12 mouse cellular contexts compared by ENCODE assay signal in genomic region chr1:61402339-61402738, GRCm38 (mm10).
DNase-seq lines count a peak whose midpoint lies in the region; ATAC-seq and TF ChIP-seq lines count a peak whose summit lies in the region.
"Had no signal": no experiment of that assay in that cellular context is flagged by ENCODE, and none has a peak within 500 bp of the region (broad histone marks: within the 10 kb centered on the region; RNA-seq: fewer than 3 reads in every experiment).

No protein-coding gene starts in this region.

- peak overlapping the region; percentile 25; a peak in 3 of 4 replicates for H3K4me3 ChIP-seq in heart, embryonic 14.5 days (ENCODE audit: control insufficient read depth in 1 of 2, insufficient read depth in 1 of 2, low read depth in 1 of 2, low read length in 2 of 2)
- H3K4me3 ChIP-seq in embryonic facial prominence, embryonic 14.5 days (ENCODE audit: low read depth, low read length), result no peak overlapping the region
- H3K4me3 ChIP-seq in limb, embryonic 14.5 days (replicated peaks; ENCODE audit: low read length), result peak overlapping the region; percentile 7; the same call in 1 of the 2 replicates
- H3K4me3 ChIP-seq: neural tube, embryonic 15.5 days had no signal

- H3K27ac ChIP-seq in heart, embryonic 14.5 days (replicated peaks in 1 of 2; ENCODE audit: control insufficient read depth in 1 of 2, insufficient read depth in 1 of 2, low read depth in 2 of 2, low read length in 2 of 2), result no peak overlapping the region
- no peak overlapping the region for H3K27ac ChIP-seq in embryonic facial prominence, embryonic 14.5 days (replicated peaks; ENCODE audit: low read depth, low read length)
- H3K27ac ChIP-seq in limb, embryonic 14.5 days (replicated peaks; ENCODE audit: low read depth, low read length), result no peak overlapping the region
- H3K27ac ChIP-seq: neural tube, embryonic 15.5 days had no signal

- no peaks in the 10 kb centered on the region for H3K36me3 ChIP-seq in heart, embryonic 14.5 days (ENCODE audit: control insufficient read depth, insufficient read depth, low read length)
- no peaks in the 10 kb centered on the region for H3K36me3 ChIP-seq in embryonic facial prominence, embryonic 14.5 days (ENCODE audit: control insufficient read depth, insufficient read depth, low read length)
- no peaks in the 10 kb centered on the region for H3K36me3 ChIP-seq in limb, embryonic 14.5 days (ENCODE audit: control insufficient read depth, insufficient read depth, low read length)
- H3K36me3 ChIP-seq: G1E; neural tube, embryonic 15.5 days had no signal

- H3K9ac ChIP-seq in heart, embryonic 14.5 days (ENCODE audit: low read length), result peak overlapping the region; percentile 34; the same call in 1 of the 2 replicates
- H3K9ac ChIP-seq in embryonic facial prominence, embryonic 14.5 days (ENCODE audit: low read depth, low read length), result no peak overlapping the region
- H3K9ac ChIP-seq in limb, embryonic 14.5 days (ENCODE audit: low read depth, low read length, severe bottlenecking), result no peak overlapping the region
- H3K9ac ChIP-seq: neural tube, embryonic 15.5 days had no signal

- TF ChIP-seq POLR2A in limb, embryonic 14.5 days (IDR thresholded peaks at IDR 0.05; ENCODE audit: borderline replicate concordance, extremely low read depth, insufficient read depth, insufficient read length), result no peak

- H3K27me3 ChIP-seq in heart, embryonic 14.5 days (ENCODE audit: control insufficient read depth, insufficient read depth, low read length), result no peaks in the 10 kb centered on the region
- H3K27me3 ChIP-seq in embryonic facial prominence, embryonic 14.5 days (replicated peaks; ENCODE audit: control insufficient read depth, insufficient read depth, low read length), result no peaks in the 10 kb centered on the region
- H3K27me3 ChIP-seq in limb, embryonic 14.5 days (ENCODE audit: control insufficient read depth, insufficient read depth, low read length), result no peaks in the 10 kb centered on the region
- H3K27me3 ChIP-seq: neural tube, embryonic 15.5 days had no signal

- no peak for DNase-seq in heart, postnatal 14 days
- peak; percentile 9 for DNase-seq in CD4-positive helper T cell, adult 2 months (ENCODE audit: low read depth, low spot score)
- no peak for DNase-seq in embryonic facial prominence, embryonic 14.5 days (ENCODE audit: low spot score)
- DNase-seq in limb, embryonic 14.5 days (ENCODE audit: low spot score), result no peak
- DNase-seq in testis, postnatal 10 days (ENCODE audit: low spot score), result no peak
- DNase-seq in urinary bladder, adult 2 months (ENCODE audit: low spot score), result no peak
- DNase-seq in c-Kit-positive CD71-positive TER-119-positive erythroid progenitor cells, embryonic 14.5 days (ENCODE audit: low spot score), result no peak
- DNase-seq: adrenal gland, postnatal 36 days; kidney, adult 8-10 months had no signal

- no peaks in the 10 kb centered on the region; a peak in 1 of 4 replicates for H3K4me1 ChIP-seq in heart, embryonic 14.5 days (ENCODE audit: control insufficient read depth in 2 of 2, insufficient read depth in 2 of 2, low read length in 2 of 2)
- H3K4me1 ChIP-seq in embryonic facial prominence, embryonic 14.5 days (ENCODE audit: control insufficient read depth, insufficient read depth, low read length), result no peaks in the 10 kb centered on the region
- 0 out of 2 replicates have a peak, but pooled peaks cover 4% of the 10 kb centered on the region for H3K4me1 ChIP-seq in limb, embryonic 14.5 days (ENCODE audit: control insufficient read depth, insufficient read depth, low read length)

- ATAC-seq in heart, embryonic 14.5 days (ENCODE audit: insufficient number of reproducible peaks, insufficient read depth, low FRiP score, low read depth), result no peak
- no peak for ATAC-seq in embryonic facial prominence, embryonic 14.5 days (ENCODE audit: low read depth)
- ATAC-seq in limb, embryonic 14.5 days (ENCODE audit: low FRiP score, low read depth), result no peak

- 43% methylated on average over 8 of the region's 8 CpGs for WGBS in heart, embryonic 14.5 days
- 66% methylated on average over 8 of the region's 8 CpGs for WGBS in embryonic facial prominence, embryonic 14.5 days
- WGBS in limb, embryonic 14.5 days, result 42% methylated on average over 8 of the region's 8 CpGs

- intact Hi-C loops in heart, postnatal 14 days (cut with DNase I), result no loop called here

- H3K9me3 ChIP-seq in heart, embryonic 14.5 days (ENCODE audit: control insufficient read depth, low read length), result no peaks in the 10 kb centered on the region
- no peaks in the 10 kb centered on the region for H3K9me3 ChIP-seq in embryonic facial prominence, embryonic 14.5 days (ENCODE audit: control insufficient read depth, low read length)
- no peaks in the 10 kb centered on the region for H3K9me3 ChIP-seq in limb, embryonic 14.5 days (ENCODE audit: control insufficient read depth, low read length)
- H3K9me3 ChIP-seq: G1E; neural tube, embryonic 15.5 days had no signal

- peak overlapping the region; percentile 58 for H3K4me2 ChIP-seq in heart, embryonic 14.5 days (ENCODE audit: low read length)
- H3K4me2 ChIP-seq in embryonic facial prominence, embryonic 14.5 days (ENCODE audit: low read depth, low read length), result peak overlapping the region; percentile 7; the same call in 1 of the 2 replicates
- H3K4me2 ChIP-seq in limb, embryonic 14.5 days (replicated peaks; ENCODE audit: low read depth, low read length, severe bottlenecking), result peak overlapping the region; percentile 8; the same call in 1 of the 2 replicates
- H3K4me2 ChIP-seq: neural tube, embryonic 15.5 days had no signal

Comparison
In these comparisons a context has a peak if more than half of its experiments do, and no peak if none do; other contexts are left out.
1. H3K4me2 ChIP-seq: peak in every context shown above with its lines; median percentile 58 in heart, embryonic 14.5 days; 8 in limb, embryonic 14.5 days; 7 in embryonic facial prominence, embryonic 14.5 days.